Mouse (Mus musculus) hematopoietic stem cell, adult 5-6 weeks (primary cell): Measurements from ENCODE around the gene Pkig. TPM values are rescaled to one million over a fixed set of nuclear protein-coding genes. Genes with fewer than 3 reads are reported as not detected.

Source experiments
- ATAC-seq, 2 experiments: fragments of 125-278 bp in 1 of 2; replicated peaks in 1 of 2; 2 replicates each; pipeline ENCODE4 v1.8.0; 2016 to 2017; ENCODE audit warnings: inconsistent platforms in 2 of 2, mild to moderate bottlenecking in 2 of 2, moderate number of reproducible peaks in 2 of 2, low read depth in 1 of 2, moderate TSS enrichment in 1 of 2; ENCODE audit not compliant: low FRiP score in 2 of 2, poor library complexity in 2 of 2, severe bottlenecking in 2 of 2, insufficient read depth in 1 of 2, low TSS enrichment in 1 of 2
- total RNA-seq: library from RNA; stranded (forward); fragments of 172-1452, 232-1000 nt; gene quantifications from 2 replicates; pipeline ENCODE4 v1.2.3, GENCODE M21; 2017

Gene Pkig
- total RNA-seq, 1 experiment from 2014 or later = 30.6 TPM

DNA sequence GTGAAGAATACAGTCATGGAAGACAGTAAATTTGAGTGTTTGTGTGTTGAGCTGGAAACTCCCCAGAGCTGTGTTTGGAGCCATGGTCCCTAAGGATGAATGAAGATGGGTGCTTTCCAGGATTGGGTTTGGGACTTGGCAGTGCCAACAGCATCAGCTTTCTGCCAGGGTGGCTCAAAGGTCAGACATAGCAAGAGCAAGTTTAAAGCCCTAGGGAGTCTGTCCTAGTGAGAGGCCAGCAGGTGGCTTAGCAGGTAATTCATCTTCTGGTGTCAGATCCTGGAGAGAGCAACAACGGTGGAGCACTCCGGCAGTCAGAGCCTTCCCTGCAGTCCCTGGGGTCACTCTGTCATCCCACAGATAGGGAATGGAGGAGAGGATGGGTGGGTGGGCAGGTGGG, 60.3 kb downstream of the Pkig start:
- ATAC-seq = no peak

DNA sequence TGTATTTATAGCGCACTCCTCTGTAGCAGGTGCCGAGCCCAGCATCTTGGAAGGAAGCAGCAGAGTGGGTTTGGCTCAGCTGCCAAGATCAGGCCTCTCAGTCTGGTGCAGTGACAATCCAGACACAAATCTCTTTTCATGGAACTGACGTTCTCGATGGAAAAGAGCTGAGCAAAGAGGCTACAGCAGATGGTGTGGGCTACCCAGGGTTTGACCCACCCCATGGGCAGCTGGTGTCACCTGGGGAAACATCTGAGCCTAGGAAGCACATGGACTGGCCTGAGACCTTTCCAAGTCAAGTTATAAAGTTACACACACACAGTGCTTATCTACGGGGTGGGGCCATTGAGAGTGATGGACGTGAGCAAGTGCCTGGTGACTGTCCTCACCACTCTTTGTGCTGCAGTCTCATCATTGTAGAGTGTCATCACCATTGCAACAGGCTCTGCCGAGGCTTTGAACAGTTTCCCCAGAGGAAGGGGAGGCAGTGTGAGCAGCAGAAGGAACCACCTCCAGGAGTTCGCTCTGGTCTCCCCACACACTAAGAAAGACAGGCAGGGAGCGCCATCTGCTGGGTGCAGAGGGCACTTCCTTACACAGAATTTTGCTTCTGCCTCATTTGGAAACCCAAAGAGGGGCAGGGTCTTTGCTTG, 60.9 kb downstream of the Pkig start:
- peak; percentile 90 to 92 for ATAC-seq

DNA sequence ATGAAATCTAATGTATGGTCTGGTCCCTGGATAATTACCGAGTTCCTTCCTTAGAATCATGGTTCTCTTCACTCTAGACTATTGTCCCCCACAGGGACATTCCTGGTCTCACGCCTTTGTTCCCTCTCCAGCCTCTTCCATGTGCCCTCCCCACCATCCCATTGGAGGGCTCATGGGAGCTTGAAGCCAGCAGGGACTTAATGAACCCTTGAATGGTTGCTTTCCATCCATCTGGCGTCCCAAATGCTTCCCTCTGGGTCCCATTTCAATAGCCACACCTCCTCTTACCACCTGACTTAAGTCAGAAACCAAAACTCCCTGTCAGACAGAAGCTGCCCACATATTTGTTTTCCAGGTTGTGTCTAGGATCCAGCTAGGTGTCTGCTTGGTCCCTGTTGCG, 61.4 kb downstream of the Pkig start:
- no peak for ATAC-seq

DNA sequence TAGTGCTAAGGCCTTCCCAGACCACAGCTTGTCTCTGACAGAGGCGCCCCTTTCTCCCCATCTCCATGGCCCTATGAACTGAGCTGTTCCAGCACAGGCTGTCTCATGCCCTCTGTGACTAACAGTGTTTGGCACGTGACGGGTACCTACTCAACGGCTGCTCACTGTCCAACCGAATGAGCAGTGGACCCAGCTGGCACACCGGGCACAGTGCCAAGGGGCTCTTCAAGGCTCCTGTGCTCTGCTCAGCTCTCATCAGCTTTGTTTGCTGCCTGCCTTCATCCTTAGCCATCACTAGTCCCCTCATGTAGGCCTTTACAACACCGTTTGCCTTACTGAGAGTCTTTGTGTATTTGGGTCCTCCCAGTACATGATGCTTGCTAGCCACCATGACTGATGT, 64.4 kb downstream of the Pkig start:
- no peak for ATAC-seq

DNA sequence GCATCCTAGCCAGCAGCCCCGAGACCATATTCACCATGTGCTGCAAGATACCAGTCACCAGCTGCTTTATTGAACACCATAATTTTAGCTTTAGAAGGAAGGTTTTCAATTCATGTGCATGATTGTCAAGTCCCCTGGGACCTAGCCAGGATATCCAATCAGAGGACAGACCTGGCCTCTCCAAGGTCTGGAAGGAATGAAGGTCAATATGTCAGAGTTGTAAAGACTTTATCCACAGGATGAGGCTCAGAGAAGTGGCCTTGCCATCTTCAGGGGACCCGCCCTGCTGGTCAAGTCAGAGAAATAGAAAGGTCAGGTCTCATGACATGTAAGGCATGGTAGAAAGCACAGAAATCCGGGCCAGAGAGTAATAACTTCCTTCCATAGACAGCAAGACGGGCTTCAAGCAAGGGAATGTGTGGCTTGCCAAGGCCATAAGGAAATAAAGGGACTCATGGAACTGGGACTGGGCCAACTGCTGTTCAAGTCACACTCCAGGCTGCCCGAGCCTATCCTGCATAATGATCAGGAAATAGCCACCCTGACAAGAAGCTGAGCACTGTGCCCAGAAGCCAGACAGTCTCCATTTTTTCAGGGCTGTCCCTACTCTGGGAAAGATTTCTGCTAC, 68.7 kb downstream of the Pkig start:
- ATAC-seq = no peak

DNA sequence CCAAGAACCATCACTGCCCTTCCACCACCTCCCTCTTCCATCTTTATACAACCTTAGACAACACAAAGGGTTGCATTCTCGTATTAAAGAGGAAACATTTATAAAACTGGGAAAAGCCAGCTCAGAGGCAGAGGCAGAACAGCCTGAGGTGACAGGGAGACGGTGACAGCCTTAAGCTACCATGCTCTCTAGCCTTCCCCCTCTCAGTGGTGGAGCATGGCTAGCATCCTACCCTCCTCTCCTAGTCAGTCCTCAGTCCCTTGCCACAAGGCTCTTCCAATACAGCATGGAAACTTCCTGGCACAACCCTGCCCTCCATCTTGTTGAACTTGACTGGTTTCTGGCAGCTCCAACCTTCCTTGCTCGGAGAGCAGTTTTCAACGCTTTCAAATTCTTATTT, 70.1 kb downstream of the Pkig start:
- no peak for ATAC-seq

DNA sequence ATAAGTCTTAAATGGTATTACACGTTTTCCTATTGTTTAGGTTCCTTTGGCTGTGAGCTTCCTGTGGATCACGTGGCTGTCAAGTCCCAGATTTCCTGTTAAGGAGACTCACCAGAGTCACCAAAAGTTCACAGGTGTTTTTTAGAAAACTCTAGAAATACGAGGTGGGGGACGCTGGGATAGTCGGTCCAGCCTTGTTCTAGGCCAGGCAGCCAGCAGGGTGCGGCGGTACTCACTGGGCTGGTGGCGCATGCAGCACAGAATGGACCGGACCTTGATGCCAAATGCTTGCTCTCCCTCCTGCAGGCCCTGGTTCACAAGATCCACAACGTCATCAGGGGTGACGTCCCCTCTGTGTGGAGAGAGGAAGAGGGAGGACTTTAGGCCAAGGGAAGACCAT, 73.8 kb downstream of the Pkig start:
- ATAC-seq = no peak

DNA sequence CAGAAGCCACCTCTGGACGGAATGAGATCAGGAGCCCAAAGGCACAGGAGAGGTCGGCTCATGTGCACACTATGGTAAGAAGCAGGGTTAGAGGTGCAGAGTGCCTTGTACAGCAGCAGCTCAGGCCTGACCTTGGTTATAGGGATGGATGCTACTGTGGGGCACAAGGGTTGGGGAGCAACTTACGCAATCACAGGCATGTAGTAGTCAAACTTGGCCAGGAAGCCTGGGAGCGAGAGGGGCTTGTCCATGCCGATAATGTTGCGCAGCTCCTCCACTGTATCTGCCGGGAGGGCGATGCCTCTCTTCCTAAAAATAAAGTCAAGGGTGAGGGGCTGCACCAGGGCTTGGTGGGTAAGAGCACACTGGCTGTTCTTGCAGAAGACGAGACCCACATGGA, 77.0 kb downstream of the Pkig start:
- no peak for ATAC-seq

DNA sequence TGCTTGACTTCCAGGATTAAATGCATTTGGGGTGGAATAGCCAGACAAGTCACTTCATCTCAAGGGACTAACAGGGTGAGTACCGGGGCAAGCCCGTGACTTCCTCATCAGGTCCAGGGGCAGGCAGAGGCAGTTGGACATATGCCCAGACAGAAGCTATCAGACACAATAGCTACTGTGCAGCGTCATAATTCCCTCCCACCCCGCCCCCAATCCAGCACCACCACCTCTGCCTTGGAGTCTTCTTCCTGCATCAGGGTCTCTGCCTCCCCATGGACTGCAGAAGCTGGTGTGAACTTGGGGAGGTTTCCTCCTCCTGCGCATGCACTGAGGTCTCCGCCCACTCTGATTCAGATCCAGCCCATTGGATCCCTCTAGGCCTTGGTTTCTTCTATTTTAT, 77.8 kb downstream of the Pkig start:
- peak; percentile 68 to 74 for ATAC-seq

DNA sequence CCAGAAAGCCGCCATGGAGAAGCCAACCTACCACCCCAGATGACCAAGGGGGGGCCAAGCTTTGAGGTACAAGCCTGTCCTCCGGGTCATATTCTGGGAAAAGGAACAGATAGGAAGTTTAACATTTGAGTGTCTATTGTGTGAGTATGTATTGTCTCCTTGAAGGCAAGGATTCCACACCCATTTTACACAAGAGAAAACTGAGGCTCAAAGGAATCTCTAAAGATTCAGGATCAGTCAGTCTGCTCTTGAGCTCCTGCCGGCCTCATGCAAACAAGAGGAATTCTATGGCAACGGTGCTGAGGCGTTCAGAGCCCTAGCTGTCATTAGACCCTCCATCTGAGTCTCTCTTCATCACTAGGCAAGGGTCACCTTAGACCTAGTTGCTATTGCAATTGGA, 84.5 kb downstream of the Pkig start:
- no peak for ATAC-seq

DNA sequence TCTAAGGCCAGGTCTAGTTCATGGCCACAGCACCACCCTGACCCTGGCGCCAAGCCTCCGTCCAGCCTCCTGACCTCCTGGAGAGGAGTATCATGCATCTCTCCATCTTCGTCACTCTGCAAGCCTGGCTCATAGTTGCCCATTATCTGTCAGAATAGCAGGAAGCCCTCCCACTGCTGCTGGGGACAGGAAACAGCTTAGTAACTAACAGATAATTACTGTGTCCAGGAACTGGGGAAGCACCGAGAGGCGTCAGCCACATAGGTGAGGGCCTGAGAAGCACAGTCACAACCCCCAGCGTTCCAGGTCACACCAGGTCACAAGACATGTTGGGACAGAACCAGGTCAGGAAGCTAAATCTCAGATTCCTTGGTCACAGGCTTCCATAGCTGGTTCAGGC, 85.2 kb downstream of the Pkig start:
- ATAC-seq = no peak

DNA sequence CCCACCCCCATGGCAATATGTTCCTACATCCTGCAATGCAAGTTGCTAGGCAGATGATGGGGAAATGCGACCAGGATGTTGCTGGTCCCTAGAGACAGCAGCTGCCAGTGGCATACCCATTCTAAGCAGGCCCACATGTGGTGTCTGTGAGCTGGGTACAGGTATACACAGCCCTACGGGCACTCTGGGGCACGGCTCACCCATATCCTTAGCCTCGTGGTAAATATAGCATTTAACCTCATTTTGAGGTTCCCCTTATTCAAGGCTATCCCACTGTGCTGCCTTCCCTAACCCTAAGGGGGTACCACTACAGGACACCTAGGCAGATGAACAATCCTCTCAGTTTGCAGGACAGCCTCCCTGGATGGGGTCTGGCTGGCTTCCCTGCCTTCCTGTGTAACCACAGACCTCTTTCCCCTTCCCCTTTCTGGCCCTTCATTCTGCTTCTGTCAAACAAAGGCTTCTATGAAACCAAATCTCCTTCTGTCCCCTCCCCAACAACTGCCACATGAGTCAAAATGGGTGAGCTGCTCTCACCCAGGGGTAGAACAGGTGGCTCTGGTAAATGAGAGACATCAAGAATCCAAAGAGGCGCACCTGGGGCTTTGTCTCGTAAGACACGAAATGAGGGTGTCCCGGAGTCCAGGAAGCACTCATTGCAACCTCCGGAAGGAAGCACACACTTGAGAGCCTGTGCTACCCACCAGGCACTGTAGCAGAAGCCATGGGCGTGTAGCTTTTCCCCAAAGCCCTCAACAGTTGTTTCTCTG, 86.8 kb downstream of the Pkig start:
- peak; percentile 46 to 67 for ATAC-seq

DNA sequence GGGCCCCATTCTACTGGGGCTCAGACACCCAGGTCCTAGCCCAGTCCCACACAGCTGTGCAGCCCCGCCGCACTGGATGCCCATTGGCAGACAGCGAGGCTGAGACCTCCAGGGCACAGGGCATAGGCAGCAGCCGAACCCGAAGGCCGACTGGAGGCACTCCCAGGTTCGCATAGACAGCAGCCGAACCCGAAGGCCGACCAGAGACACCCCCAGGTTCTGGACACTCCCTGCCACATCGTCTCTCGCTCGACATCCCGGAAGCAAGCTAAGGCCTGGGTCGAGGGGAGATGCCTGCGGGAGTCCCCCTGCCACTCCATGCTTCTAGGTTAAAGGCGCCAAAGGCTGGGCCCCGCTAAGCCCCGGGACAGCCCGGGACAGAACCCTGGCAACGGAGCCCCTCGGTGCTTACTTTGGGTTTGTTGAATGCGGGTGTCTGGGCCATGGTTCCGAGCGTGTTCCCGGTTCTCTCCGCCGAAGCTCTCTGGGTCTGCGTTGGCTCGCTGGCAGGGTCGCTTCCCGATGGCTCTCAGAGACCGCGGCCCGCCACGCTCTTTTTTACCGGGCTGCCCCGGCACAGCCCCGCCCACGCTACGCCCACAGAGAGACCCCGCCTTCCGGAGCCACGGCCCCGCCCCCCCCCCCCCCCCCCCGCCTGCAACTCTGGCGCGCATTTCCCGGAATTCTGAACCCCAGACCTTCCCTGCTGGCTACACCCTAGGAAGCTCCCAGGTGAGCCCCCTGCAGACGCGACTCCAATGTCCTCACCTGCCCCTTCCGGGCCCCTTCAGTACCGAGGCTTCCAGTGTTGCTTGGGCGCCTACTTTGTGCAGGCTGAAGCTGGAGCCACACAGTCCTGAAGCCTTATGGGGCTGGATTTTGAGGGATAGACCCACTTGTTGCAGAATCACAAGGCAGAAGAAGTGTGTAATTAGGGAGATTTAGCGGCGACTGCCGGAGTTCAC, 91.7 kb downstream of the Pkig start, which contains the start of gene Ada:
Gene Ada, minus strand, starts transcription at position 593 of the 965 bp plus-strand sequence.
- peak; percentile 42 to 52; a peak in 3 of 4 replicates for ATAC-seq

DNA sequence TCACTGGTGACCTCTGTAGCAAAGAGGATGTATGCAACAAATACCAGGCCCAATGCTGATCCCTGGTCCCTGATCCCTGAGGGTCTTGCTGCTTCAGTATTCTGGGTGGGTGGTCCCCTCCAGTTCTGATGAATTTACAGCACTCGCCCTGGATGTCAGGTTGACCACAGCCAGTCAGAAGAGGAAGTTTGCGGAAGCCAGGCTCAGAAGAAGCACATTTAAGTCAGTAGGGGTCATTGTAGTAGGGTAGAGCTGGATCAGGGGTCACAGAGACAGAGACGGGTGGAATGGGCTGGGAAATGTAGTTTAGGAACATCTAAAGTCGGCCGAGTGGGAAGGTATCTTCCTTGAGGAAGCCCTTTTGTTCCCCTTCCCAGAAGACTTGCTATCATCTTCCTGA, 96.0 kb downstream of the Pkig start:
- peak in 1 of 2 experiments; percentile 20; a peak in 1 of 4 replicates for ATAC-seq

DNA sequence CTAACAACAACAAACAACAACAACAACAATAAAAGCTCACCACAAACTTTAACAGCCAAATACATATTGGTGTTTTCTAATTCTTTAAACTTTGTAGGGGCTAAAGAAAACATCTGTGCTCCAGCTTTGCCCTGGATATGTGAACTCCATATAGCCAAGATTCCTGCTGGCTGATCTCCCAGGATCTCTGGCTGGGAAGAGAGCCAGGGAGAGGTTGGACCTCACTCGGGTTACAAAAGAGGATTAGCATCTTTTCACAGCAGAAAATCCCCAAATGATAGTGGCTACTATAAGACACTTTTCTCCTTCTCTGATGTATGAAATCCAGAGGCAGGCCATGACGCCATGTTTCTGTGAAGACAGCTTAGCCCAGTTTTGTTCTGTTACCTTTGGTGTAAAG, 98.5 kb downstream of the Pkig start:
- ATAC-seq = no peak

DNA sequence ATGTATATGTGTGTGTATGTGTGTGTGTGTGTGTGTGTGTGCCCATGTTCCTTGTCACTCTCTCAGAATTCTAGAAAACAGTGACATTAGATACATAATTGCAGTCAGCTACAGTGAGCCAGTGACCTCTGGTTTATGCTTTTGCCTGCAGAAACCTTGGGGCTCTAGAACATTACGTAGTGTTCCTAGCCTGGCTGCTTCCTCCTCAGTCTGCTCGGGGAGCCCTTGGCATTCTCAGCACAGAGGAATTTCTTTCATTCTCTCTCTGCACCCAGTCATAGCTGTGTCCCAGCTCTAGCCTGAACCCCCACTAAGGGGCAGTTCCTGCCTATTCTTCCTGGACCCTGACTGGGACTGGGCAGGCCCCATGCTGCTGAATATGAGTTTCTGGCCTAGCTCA, 100.0 kb downstream of the Pkig start:
- no peak for ATAC-seq

DNA sequence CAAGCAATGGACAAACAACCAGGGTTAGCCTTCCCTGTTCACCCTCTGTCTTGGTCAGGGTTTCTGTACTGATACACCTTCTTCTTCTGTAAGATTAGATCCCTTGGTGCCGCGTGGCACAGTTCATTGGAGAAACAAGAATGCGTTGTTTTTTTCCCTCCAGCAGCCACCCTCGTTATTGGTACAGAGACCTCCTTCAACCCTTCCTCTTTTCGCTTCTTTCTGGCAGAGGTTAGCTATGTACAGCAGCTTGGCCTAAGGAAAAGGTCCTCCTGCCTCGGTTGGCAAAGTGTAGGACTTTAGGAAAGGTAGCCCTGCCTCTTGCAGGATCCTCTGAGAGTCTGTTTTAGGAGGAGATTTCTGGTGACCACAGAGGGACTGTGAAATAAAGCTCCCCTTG, 102.4 kb downstream of the Pkig start:
- ATAC-seq = no peak; a peak in 1 of 4 replicates
